Comparison of ENCODE assay signal across 17 mouse cellular contexts in genomic region chr6:88756992-88757391, GRCm38 (mm10). TPM values are rescaled to one million over a fixed set of nuclear protein-coding genes. Genes with fewer than 3 reads are reported as not detected.
DNase-seq lines count a peak whose midpoint lies in the region; ATAC-seq and TF ChIP-seq lines count a peak whose summit lies in the region.
"Had no signal": no experiment of that assay in that cellular context is flagged by ENCODE, and none has a peak within 500 bp of the region (broad histone marks: within the 10 kb centered on the region; RNA-seq: fewer than 3 reads in every experiment).

No protein-coding gene starts in this region.

- no peak for TF ChIP-seq POLR2A in small intestine, adult 2 months (IDR thresholded peaks at IDR 0.05; ENCODE audit: low read depth, low read length)

- no peak overlapping the region for H3K4me2 ChIP-seq in liver, embryonic 13.5 days
- H3K4me2 ChIP-seq in kidney, embryonic 14.5 days (replicated peaks; ENCODE audit: low read depth, low read length): no peak overlapping the region
- H3K4me2 ChIP-seq: embryonic facial prominence, embryonic 12.5 days; forebrain, embryonic 15.5 days; lung, embryonic 15.5 days; neural tube, embryonic 12.5 days had no signal

- DNase-seq in liver, embryonic 13.5 days: no peak
- DNase-seq in liver: no peak
- DNase-seq in T-cell, adult 2 months (ENCODE audit: low spot score): peak; percentile 15
- no peak for DNase-seq in left cerebral cortex, postnatal 36 days (ENCODE audit: low spot score in 2 of 2)
- DNase-seq: adrenal gland, adult 2 months; cerebellum, adult 8-10 months; kidney, adult 9 months; thymus, postnatal 36 days had no signal

- ATAC-seq in liver, embryonic 13.5 days (ENCODE audit: low read depth): no peak
- ATAC-seq in inflammation-experienced regulatory T-cells, adult 6 months: peak; percentile 46
- no peak for ATAC-seq in kidney, embryonic 14.5 days (ENCODE audit: low FRiP score, low TSS enrichment)
- ATAC-seq: CD4-positive, CD25-positive, alpha-beta regulatory T cell, adult 4 months; forebrain, embryonic 15.5 days had no signal

- H3K36me3 ChIP-seq in liver, embryonic 13.5 days: peaks cover 24% of the 10 kb centered on the region; the same call in 1 of the 2 replicates
- H3K36me3 ChIP-seq in small intestine, adult 2 months (ENCODE audit: control insufficient read depth, insufficient read depth, low read length): no peaks in the 10 kb centered on the region
- no peaks in the 10 kb centered on the region for H3K36me3 ChIP-seq in kidney, embryonic 14.5 days (ENCODE audit: control insufficient read depth, insufficient read depth, low read length)
- H3K36me3 ChIP-seq: embryonic facial prominence, embryonic 12.5 days; forebrain, embryonic 15.5 days; lung, embryonic 15.5 days; neural tube, embryonic 12.5 days had no signal

- H3K4me3 ChIP-seq in liver, embryonic 13.5 days (replicated peaks): no peak overlapping the region
- no peak overlapping the region for H3K4me3 ChIP-seq in small intestine, adult 2 months (ENCODE audit: low read depth, low read length)
- H3K4me3 ChIP-seq in kidney, embryonic 14.5 days (ENCODE audit: low read length): no peak overlapping the region
- H3K4me3 ChIP-seq: embryonic facial prominence, embryonic 12.5 days; forebrain, embryonic 15.5 days; lung, embryonic 15.5 days; neural tube, embryonic 12.5 days had no signal

- H3K27me3 ChIP-seq in liver, embryonic 13.5 days: no peaks in the 10 kb centered on the region
- H3K27me3 ChIP-seq in small intestine, adult 2 months (ENCODE audit: control insufficient read depth, insufficient read depth, low read length): no peaks in the 10 kb centered on the region
- no peaks in the 10 kb centered on the region for H3K27me3 ChIP-seq in kidney, embryonic 14.5 days (ENCODE audit: control insufficient read depth, insufficient read depth, low read length)
- H3K27me3 ChIP-seq: embryonic facial prominence, embryonic 12.5 days; forebrain, embryonic 15.5 days; lung, embryonic 15.5 days; neural tube, embryonic 12.5 days had no signal

- intact Hi-C loops in left cerebral cortex, postnatal 36 days (cut with DNase I): no loop called here

- peak overlapping the region; percentile 98 for H3K27ac ChIP-seq in liver, embryonic 13.5 days
- peak overlapping the region; percentile 30; the same call in 1 of the 2 replicates for H3K27ac ChIP-seq in small intestine, adult 2 months (ENCODE audit: insufficient read depth, low read depth, low read length)
- no peak overlapping the region for H3K27ac ChIP-seq in kidney, embryonic 14.5 days (ENCODE audit: low read depth, low read length)
- H3K27ac ChIP-seq: embryonic facial prominence, embryonic 12.5 days; forebrain, embryonic 15.5 days; lung, embryonic 15.5 days; neural tube, embryonic 12.5 days had no signal

- WGBS in liver, embryonic 13.5 days (ENCODE audit: insufficient replicate concordance): 68% methylated on average over 4 of the region's 4 CpGs
- 70% methylated on average over 4 of the region's 4 CpGs for WGBS in small intestine, adult 2 months
- WGBS in kidney, embryonic 14.5 days: 92% methylated on average over 4 of the region's 4 CpGs

- peaks cover 97% of the 10 kb centered on the region for H3K4me1 ChIP-seq in liver, embryonic 13.5 days (replicated peaks)
- H3K4me1 ChIP-seq in small intestine, adult 2 months (ENCODE audit: control insufficient read depth, insufficient read depth, insufficient read length, low read length): peaks cover 21% of the 10 kb centered on the region
- peaks cover 20% of the 10 kb centered on the region; the same call in 1 of the 2 replicates for H3K4me1 ChIP-seq in kidney, embryonic 14.5 days (ENCODE audit: control insufficient read depth, insufficient read depth, low read length)

- no peaks in the 10 kb centered on the region for H3K9me3 ChIP-seq in liver, embryonic 13.5 days (replicated peaks)
- H3K9me3 ChIP-seq in kidney, embryonic 14.5 days (ENCODE audit: control insufficient read depth, low read length): no peaks in the 10 kb centered on the region
- H3K9me3 ChIP-seq: embryonic facial prominence, embryonic 12.5 days; forebrain, embryonic 15.5 days; lung, embryonic 15.5 days; neural tube, embryonic 12.5 days had no signal

- H3K9ac ChIP-seq in liver, embryonic 13.5 days: peak overlapping the region; percentile 75
- H3K9ac ChIP-seq in kidney, embryonic 14.5 days (ENCODE audit: low read depth, low read length): no peak overlapping the region
- H3K9ac ChIP-seq: embryonic facial prominence, embryonic 12.5 days; forebrain, embryonic 15.5 days; lung, embryonic 15.5 days; neural tube, embryonic 12.5 days had no signal

- TF ChIP-seq CTCF in small intestine, adult 2 months (IDR thresholded peaks at IDR 0.05; ENCODE audit: extremely low read depth, insufficient read length, insufficient replicate concordance, low read depth, low read length): no peak

RNA-seq across cellular contexts. Expression of gene Mgll, which starts 32.8 kb away (rescaled TPM):
- polyA plus RNA-seq in liver, embryonic 13.5 days (2015; fragmentation: Nextera tagmentation; extraction: Ambion mirVana): 66.8 and 68.8 TPM in 2 replicates
- polyA plus RNA-seq in inflammation-experienced regulatory T-cells, adult 6 months (2017; shearing (Covaris generic)): 1 to 10 TPM in 2 of 3 experiments, not detected in 1; 1.2 to 2.3 TPM
- polyA plus RNA-seq in small intestine, adult 2 months (2012; rRNA removed): 25.4 and 29.5 TPM in 2 replicates
- polyA plus RNA-seq in kidney, embryonic 14.5 days (2014; fragmentation: Nextera tagmentation; extraction: Ambion mirVana): 22.8 and 29.9 TPM in 2 replicates
- total RNA-seq in left cerebral cortex, postnatal 36 days (2021): 100 to 1,000 TPM; 193 to 231 TPM
- total RNA-seq: MEL had no signal
